Mouse (Mus musculus) erythroid progenitor cell, adult 5-6 weeks (primary cell): ENCODE results near the gene Etfbkmt. TPM values are rescaled to one million over a fixed set of nuclear protein-coding genes. Genes with fewer than 3 reads are reported as not detected.
"Not testable (repeated sequence)": the region's sequence is repeated elsewhere in the genome, so short reads cannot be mapped to it uniquely, and the experiment has no call there.

ENCODE experiments used
- ATAC-seq: replicated peaks from 2 replicates; pipeline ENCODE4 v1.8.0; 2016; ENCODE audit warnings: moderate number of reproducible peaks, mild to moderate bottlenecking, moderate TSS enrichment, inconsistent platforms; ENCODE audit not compliant: poor library complexity, low FRiP score, severe bottlenecking
- total RNA-seq, 2 experiments: library from RNA; stranded (forward) in 1 of 2; stranded (reverse) in 1 of 2; fragments of 150-400 nt in 1 of 2; fragments of 186-747, 209-891 nt in 1 of 2; gene quantifications; 2 replicates each; pipeline versions ENCODE4 v1.2.3 to v1.2.4; 2015 to 2017; ENCODE audit warnings: low replicate concordance in 2 of 2

The Etfbkmt gene
- total RNA-seq, 2 experiments from 2014 or later, result 4.5 to 4.6 TPM

GRCm38 (mm10) chr6:149132311-149133077, 7.2 kb upstream of the Etfbkmt start:
- ATAC-seq, result no peak

DNA sequence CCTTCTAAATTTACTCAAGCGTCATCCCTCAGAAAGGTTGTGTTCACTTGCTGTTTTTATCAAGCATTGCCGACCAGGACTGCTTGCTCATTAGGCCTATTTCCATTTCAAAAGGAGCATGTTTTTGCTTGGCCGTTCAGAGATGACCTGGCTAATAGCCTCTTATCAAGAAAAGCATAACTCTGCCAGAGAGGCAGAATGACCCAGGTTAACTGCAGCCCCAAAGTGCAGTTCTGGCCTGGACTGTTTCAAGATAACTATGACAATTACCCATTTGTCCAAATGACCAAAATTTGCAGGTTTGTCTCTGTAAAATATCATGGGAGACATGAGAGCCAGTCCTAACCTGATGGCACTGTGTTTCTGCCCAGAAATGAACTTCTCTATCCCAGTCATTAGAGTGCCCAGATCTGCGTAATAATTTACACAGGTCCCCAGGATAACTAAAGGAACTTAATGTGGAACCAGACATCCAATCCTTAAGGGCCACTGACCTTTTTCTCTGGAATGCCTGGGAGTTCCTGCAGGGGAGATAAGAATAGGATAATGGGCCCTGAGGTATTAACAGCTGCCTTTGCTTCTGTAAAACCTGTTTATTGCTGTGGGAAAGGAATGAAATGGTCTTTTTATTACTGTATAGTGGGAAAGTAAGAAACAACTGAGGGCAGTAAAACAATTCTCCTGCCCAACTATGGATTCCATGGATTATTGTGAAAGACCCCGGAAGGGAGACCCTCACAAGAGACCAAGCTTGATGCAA, 5.1 kb upstream of the Etfbkmt start:
- ATAC-seq, result no peak

- ATAC-seq, result no peak
Measured at GRCm38 (mm10) chr6:149135631-149136030, 4.0 kb upstream of the Etfbkmt start.

GRCm38 (mm10) chr6:149137936-149138335, 1.7 kb upstream of the Etfbkmt start:
- ATAC-seq, result no peak

DNA sequence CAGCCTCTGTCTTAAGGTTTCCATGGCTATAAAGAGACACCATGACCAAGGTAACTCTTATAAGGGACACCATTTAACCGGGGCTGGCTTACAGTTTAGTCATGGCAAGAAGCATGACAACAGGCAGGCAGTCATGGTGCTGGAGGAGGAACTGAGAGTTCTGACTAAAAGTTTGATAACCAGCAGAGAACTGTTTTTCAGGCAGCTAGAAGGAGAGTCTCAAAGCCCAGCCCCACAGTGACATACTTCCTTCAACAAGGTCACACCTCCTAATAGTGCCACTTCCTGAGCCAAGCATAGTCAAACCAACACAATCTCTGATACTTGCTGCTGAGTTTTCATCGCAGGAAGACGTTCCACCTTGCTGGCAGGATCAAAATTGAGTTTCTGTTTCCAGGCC, 638 bp upstream of the Etfbkmt start:
- ATAC-seq, result no peak

GRCm38 (mm10) chr6:149141393-149142173, 1.9 kb downstream of the Etfbkmt start:
- ATAC-seq, result peak; percentile 96

- no peak for ATAC-seq
Measured at GRCm38 (mm10) chr6:149145143-149145542, 5.5 kb downstream of the Etfbkmt start.

- no peak for ATAC-seq
Measured at GRCm38 (mm10) chr6:149148436-149149229, 9.0 kb downstream of the Etfbkmt start.

GRCm38 (mm10) chr6:149152119-149152518, 12.5 kb downstream of the Etfbkmt start:
- ATAC-seq, result no peak

DNA sequence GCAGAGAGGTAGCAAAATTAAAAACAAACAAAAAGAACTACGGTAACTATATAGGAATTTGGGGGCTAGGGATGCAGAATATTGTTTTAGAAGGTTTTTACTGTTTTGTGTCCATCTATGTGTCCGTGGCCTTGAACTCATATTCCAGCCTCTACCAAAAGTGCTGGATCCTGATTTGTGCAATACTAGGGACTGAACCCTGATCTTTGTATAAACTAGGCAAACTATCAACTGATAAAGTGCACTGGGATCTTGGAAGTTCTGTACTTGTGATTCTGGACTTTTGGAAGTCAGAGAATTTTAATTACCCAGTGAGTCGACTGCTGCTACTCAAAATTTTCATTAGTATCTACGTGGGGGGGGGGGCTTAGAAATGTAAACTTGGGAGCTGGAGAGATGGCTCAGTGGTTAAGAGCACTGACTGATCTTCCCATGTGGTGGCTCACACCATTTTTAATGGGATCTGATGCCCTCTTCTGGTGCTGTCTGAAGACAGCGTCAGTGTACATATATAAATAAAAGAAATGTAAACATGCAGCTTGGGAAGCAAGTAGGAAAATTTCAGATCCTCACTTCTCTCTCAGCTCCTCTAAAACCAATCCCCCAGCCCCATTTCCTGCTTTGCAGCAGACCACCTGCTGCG, 13.9 kb downstream of the Etfbkmt start:
- ATAC-seq, result no peak

- ATAC-seq, result no peak
Measured at GRCm38 (mm10) chr6:149154116-149155030, 14.7 kb downstream of the Etfbkmt start.

DNA sequence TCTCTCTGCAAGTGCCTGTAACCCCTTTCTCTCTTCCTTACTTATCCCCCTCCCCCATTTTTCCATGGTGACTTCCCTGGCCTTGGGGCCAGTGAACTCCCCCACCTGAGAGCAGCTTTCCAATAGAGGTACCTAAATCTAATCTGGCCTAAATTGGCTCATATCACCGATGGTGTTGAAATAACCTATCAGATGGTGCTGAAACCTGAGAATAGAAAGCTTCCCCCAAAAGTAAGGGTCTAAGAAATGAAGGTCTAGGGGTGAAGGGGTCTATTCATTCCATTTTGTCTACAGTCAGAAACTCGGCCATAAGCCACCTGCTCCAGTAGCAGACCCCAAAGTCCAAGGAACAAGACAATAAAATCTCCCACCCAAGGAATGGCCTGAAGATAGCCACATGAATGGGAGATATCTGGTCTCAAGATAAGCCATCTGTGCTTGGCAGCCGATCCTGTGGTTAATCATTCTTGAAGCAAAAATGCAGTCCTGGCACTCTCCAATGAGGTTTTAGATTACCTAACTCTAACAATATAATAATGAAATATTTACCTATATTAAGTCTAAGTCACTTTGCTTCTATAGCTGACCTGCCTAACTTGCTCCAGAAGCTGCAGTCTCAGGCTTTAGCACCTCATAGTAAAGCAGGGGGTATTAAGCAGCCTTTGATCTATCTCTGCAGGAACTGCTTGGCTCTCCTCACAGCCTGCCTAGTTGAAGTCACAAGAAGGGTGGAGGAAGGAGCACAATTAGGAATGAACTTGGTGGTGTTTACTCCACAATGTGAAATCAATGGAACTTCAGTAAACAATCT, 15.6 kb downstream of the Etfbkmt start:
- no peak for ATAC-seq

DNA sequence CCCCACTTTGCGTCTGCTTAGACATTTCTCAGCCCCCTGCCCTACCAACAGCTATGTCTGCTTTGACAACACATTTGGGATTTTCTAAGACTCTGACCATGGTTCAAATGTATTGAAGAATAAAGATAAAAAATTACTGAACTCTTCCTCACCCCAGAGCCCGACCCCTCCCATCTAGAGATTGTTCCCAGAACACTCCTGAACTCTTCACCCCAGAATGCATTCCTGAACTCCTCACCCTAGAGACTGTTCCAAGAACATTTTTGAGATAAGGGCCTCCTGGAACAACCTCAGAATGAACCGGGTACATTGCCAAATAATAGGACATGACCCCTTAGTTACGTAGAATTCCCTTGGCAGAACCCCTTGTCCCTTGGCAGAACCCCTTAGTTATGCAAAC, 27.4 kb downstream of the Etfbkmt start:
- not testable (repeated sequence) for ATAC-seq

DNA sequence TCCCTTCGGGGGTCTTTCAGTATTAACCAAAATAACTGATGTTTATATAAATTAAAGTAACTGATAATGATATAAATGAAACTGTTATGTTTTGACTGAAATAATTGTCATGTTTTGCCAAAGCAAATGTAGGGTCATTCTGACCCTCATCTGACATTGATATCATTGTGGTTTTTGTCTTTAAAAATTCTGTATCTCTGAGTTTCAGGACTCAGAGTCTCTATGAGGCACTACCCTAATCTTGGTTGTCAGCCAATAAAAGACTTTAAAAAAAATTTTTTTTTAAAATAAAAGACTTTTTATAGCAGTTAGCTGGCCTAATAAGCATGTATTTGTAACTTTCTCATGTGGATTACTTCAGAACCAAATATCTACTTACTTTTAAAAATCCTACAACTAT, 28.0 kb downstream of the Etfbkmt start:
- ATAC-seq, result no peak

- ATAC-seq, result no peak
Measured at GRCm38 (mm10) chr6:149168436-149168835, 28.8 kb downstream of the Etfbkmt start.

DNA sequence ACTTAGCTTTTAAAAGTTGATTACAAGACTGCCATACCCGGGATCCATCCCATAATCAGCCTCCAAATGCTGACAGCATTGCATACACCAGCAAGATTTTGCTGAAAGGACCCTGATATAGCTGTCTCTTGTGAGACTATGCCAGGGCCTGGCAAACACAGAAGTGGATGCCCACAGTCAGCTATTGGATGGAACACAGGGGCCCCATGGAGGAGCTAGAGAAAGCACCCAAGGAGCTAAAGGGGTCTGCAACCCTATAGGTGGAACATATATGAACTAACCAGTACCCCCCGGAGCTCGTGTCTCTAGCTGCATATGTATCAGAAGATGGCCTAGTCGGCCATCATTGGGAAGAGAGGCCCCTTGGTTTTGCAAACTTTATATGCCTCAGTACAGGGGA, 30.3 kb downstream of the Etfbkmt start:
- ATAC-seq, result not testable (repeated sequence)
